Mouse (Mus musculus) large intestine, adult 2 months (tissue): ENCODE results near the gene Akap7. TPM values are rescaled to one million over a fixed set of nuclear protein-coding genes. Genes with fewer than 3 reads are reported as not detected.

Experiments
- DNase-seq: peaks from one replicate; pipeline ENCODE4 v3.0.0-alpha.2; 2012; ENCODE audit warnings: low read depth, low spot score
- WGBS: fragments of 180-500 bp; shearing (Covaris S2); methylation state at CpG from one replicate; pipeline ENCODE4 v1.1.7; 2018; 5-methylcytosine and 5-hydroxymethylcytosine counted together
- polyA plus RNA-seq: library from polyadenylated mRNA; depleted of rRNA; stranded (reverse); fragments of >200 nt; gene quantifications from 2 replicates; pipeline ENCODE4 v1.2.3, GENCODE M21; 2012; rRNA removed

The Akap7 gene
- polyA plus RNA-seq, 1 experiment = 10.4 TPM

GRCm38 (mm10) chr10:25154225-25154624 lies 153.4 kb downstream of the Akap7 start:
- WGBS = 66% methylated on average over 6 of the region's 6 CpGs
- no peak for DNase-seq

GRCm38 (mm10) chr10:25151172-25151800 lies 156.4 kb downstream of the Akap7 start:
- no peak for DNase-seq
- 86% methylated on average over 7 of the region's 7 CpGs for WGBS

GRCm38 (mm10) chr10:25145851-25146250 lies 161.8 kb downstream of the Akap7 start:
- 87% methylated on average over 12 of the region's 12 CpGs for WGBS
- no peak for DNase-seq

- DNase-seq = no peak
- 86% methylated on average over 18 of the region's 18 CpGs for WGBS
Measured at GRCm38 (mm10) chr10:25144787-25145761, 162.6 kb downstream of the Akap7 start.

- 91% methylated on average over 1 of the region's 1 CpGs for WGBS
Measured at GRCm38 (mm10) chr10:25141781-25142180, 165.9 kb downstream of the Akap7 start.

GRCm38 (mm10) chr10:25140155-25140755 lies 167.4 kb downstream of the Akap7 start:
- no peak for DNase-seq

More at GRCm38 (mm10) chr10:25141781-25142180, 165.9 kb downstream of the Akap7 start:
- no peak for DNase-seq

GRCm38 (mm10) chr10:25133581-25133980 lies 174.1 kb downstream of the Akap7 start:
- 100% methylated on average over 1 of the region's 1 CpGs for WGBS
- no peak for DNase-seq

More at GRCm38 (mm10) chr10:25140155-25140755, 167.4 kb downstream of the Akap7 start:
- 36% methylated on average over 14 of the region's 14 CpGs for WGBS

- DNase-seq = no peak
- WGBS = 43% methylated on average over 5 of the region's 5 CpGs
Measured at GRCm38 (mm10) chr10:25128455-25128863, 179.2 kb downstream of the Akap7 start.

- DNase-seq = no peak
- 51% methylated on average over 2 of the region's 2 CpGs for WGBS
Measured at GRCm38 (mm10) chr10:25126035-25126434, 181.6 kb downstream of the Akap7 start.

GRCm38 (mm10) chr10:25120871-25121554 lies 186.7 kb downstream of the Akap7 start:
- WGBS = 92% methylated on average over 5 of the region's 5 CpGs
- no peak for DNase-seq

Other genes starting within 250 kb of the Akap7 start
- gene Epb41l2, start 51.9 kb upstream of the Akap7 start, polyA plus RNA-seq = 21.6 and 32.3 TPM in 2 replicates
- 21.9 and 55.0 TPM in 2 replicates for gene Smlr1, start 228.4 kb upstream of the Akap7 start, polyA plus RNA-seq